Mouse (Mus musculus) spleen, adult 2 months (tissue): ENCODE data around the gene Slc44a4. TPM values are rescaled to one million over a fixed set of nuclear protein-coding genes. Genes with fewer than 3 reads are reported as not detected.

Experiments used
- DNase-seq, 2 experiments: peaks; one replicate each; pipeline versions ENCODE4 v3.0.0 to v3.0.0-alpha.2; 2012 to 2021; ENCODE audit warnings: low spot score in 2 of 2, low read depth in 1 of 2
- H3K27ac ChIP-seq: fragments of 200-500 bp; 2 replicates; pipeline ENCODE4 v1.5.1; 2012; ENCODE audit warnings: low read length, inconsistent platforms; ENCODE audit not compliant: insufficient read depth
- H3K27me3 ChIP-seq: fragments of 200-500 bp; 2 replicates; pipeline ENCODE4 v1.6.1; 2012; ENCODE audit warnings: mild to moderate bottlenecking, moderate library complexity, low read length, inconsistent platforms; ENCODE audit not compliant: control insufficient read depth, insufficient read depth
- H3K36me3 ChIP-seq: fragments of 200-500 bp; 2 replicates; pipeline ENCODE4 v1.6.1; 2012; ENCODE audit warnings: mild to moderate bottlenecking, low read length, inconsistent platforms; ENCODE audit not compliant: control insufficient read depth, insufficient read depth
- H3K4me1 ChIP-seq: fragments of 200-500 bp; 2 replicates; pipeline ENCODE4 v1.6.1; 2011; ENCODE audit warnings: inconsistent platforms; ENCODE audit not compliant: control insufficient read depth, insufficient read depth, insufficient read length
- H3K4me3 ChIP-seq: fragments of 200-500 bp; 2 replicates; pipeline ENCODE4 v1.5.1; 2011; ENCODE audit warnings: mild to moderate bottlenecking, inconsistent platforms; ENCODE audit not compliant: insufficient read depth, insufficient read length; ENCODE audit errors: extremely low read depth
- CTCF ChIP-seq: fragments of 200-500 bp; IDR thresholded peaks from 2 replicates; pipeline ENCODE4 v1.5.1; 2011; ENCODE audit warnings: mild to moderate bottlenecking, inconsistent platforms; ENCODE audit not compliant: insufficient read depth, insufficient read length, insufficient replicate concordance; ENCODE audit errors: extremely low read depth
- POLR2A ChIP-seq: fragments of 200-500 bp; IDR thresholded peaks from 2 replicates; pipeline ENCODE4 v1.6.1; 2011; ENCODE audit warnings: low read depth, low read length, inconsistent platforms
- WGBS: fragments of 180-500 bp; shearing (Covaris S2); methylation state at CpG from one replicate; pipeline ENCODE4 v1.1.7; 2018; 5-methylcytosine and 5-hydroxymethylcytosine counted together
- polyA plus RNA-seq: library from polyadenylated mRNA; depleted of rRNA; stranded (reverse); fragments of >200 nt; gene quantifications from 2 replicates; pipeline ENCODE4 v1.2.3, GENCODE M21; 2012

The Slc44a4 gene
- polyA plus RNA-seq, 1 experiment: 0.08 TPM

GRCm38 (mm10) chr17:34934830-34935229, 20.6 kb downstream of the Slc44a4 start:
- H3K4me3 ChIP-seq: no peak overlapping the region
- H3K36me3 ChIP-seq: peaks cover 15% of the 10 kb centered on the region
- H3K27me3 ChIP-seq: no peaks in the 10 kb centered on the region
- 59% methylated on average over 8 of the region's 8 CpGs for WGBS
- no peak for TF ChIP-seq CTCF
- TF ChIP-seq POLR2A: no peak
- no peak for DNase-seq
- H3K4me1 ChIP-seq: peaks cover 5% of the 10 kb centered on the region; the same call in 1 of the 2 replicates
- H3K27ac ChIP-seq: no peak overlapping the region

DNA sequence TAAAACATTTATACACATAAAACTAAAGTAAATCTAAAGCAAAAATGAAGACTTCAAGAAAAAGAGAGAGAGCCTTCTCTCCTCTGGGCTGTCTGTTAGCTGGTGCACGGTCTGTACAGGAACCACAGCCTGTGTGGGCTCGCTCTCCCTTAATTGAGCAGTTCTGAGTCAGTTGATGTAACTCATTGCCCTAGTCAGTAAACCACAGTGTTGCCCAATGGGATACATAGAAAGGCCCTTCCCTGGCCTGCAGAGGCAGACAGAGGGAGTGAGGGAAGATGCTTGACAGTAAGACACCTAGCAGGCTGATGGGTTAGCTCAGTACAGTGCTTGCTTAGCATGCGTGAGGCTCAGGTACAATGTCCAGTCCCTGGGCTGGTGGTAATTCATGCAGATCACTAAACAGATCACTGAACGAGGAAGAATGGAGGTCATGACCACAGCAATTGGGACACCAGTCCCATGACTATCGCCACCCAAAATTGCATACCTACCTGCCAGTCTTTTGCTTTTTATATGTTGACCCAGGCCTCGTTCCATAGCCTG, 23.8 kb downstream of the Slc44a4 start:
- no peak for DNase-seq
- no peaks in the 10 kb centered on the region for H3K27me3 ChIP-seq
- H3K4me3 ChIP-seq: no peak overlapping the region
- TF ChIP-seq POLR2A (no peak), CTCF (no peak)
- peaks cover 15% of the 10 kb centered on the region for H3K36me3 ChIP-seq
- no peaks in the 10 kb centered on the region for H3K4me1 ChIP-seq
- no peak overlapping the region for H3K27ac ChIP-seq
- WGBS: 83% methylated on average over 6 of the region's 6 CpGs

- TF ChIP-seq POLR2A (no peak), CTCF (no peak)
- no peak for DNase-seq
- Histone ChIP-seq H3K36me3 (peaks cover 2% of the 10 kb centered on the region; the same call in 1 of the 2 replicates), H3K4me3 (peak overlapping the region; percentile 24), H3K27me3 (no peaks in the 10 kb centered on the region), H3K4me1 (no peaks in the 10 kb centered on the region), H3K27ac (peak overlapping the region; percentile 48)
- WGBS: 54% methylated on average over 15 of the region's 15 CpGs
These were observed 27.2 kb downstream of the Slc44a4 start for GRCm38 (mm10) chr17:34941344-34942041.

- H3K27me3 ChIP-seq: no peaks in the 10 kb centered on the region
- no peaks in the 10 kb centered on the region for H3K36me3 ChIP-seq
- WGBS: 96% methylated on average over 4 of the region's 4 CpGs
- TF ChIP-seq POLR2A: no peak
- no peak for TF ChIP-seq CTCF
- H3K4me3 ChIP-seq: no peak overlapping the region
- no peaks in the 10 kb centered on the region for H3K4me1 ChIP-seq
- no peak overlapping the region for H3K27ac ChIP-seq
- DNase-seq: no peak
These were observed 29.0 kb downstream of the Slc44a4 start for GRCm38 (mm10) chr17:34943128-34943815.

- Histone ChIP-seq H3K36me3 (no peaks in the 10 kb centered on the region), H3K27ac (no peak overlapping the region), H3K4me1 (no peaks in the 10 kb centered on the region), H3K4me3 (no peak overlapping the region), H3K27me3 (no peaks in the 10 kb centered on the region)
- no peak for DNase-seq
- no peak for TF ChIP-seq CTCF
- no peak for TF ChIP-seq POLR2A
These were observed 30.1 kb downstream of the Slc44a4 start for GRCm38 (mm10) chr17:34944362-34944761.

DNA sequence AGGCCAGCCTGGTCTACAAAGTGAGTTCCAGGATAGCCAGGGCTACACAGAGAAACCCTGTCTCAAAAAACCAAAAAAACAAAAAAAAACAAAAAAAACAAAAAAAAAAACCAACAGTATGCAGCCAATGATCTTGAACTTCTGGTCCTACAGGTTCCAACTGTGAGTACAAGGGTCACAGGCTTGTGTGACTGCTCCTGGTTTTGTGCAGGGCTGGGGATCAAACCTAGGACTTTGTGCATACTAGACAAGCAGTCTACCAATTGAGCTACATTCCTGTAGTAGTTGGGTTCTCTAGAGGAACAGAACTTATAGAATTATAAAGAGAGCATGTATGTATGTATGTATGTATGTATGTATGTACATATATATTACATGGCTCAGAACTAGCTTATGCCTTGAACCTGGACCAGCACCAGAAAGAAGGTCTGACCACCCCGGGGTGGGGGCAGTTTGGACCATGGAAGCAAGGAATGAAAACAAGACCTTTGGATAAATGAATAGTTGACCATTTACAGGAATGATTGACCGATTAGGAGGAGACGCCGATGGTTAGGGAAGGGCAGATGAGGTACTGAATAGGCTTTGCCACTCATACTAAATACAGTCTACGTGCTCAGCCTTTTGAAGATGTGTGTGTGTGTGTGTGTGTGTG, 32.3 kb downstream of the Slc44a4 start:
- DNase-seq: no peak
- Histone ChIP-seq H3K4me3 (no peak overlapping the region), H3K27me3 (no peaks in the 10 kb centered on the region), H3K4me1 (peaks cover 3% of the 10 kb centered on the region; the same call in 1 of the 2 replicates), H3K27ac (no peak overlapping the region), H3K36me3 (peaks cover 2% of the 10 kb centered on the region; the same call in 1 of the 2 replicates)
- WGBS: 95% methylated on average over 5 of the region's 5 CpGs
- TF ChIP-seq CTCF (no peak), POLR2A (no peak)
